Mouse (Mus musculus) embryonic fibroblast, embryonic 13.5 days (primary cell): ENCODE results near the gene Ctsd.

ENCODE experiments used
- CTCF ChIP-seq: IDR thresholded peaks from 2 replicates; pipeline ENCODE4 v1.5.1; 2011; ENCODE audit warnings: mild to moderate bottlenecking, control low read depth, low read length, moderate library complexity, borderline replicate concordance; ENCODE audit not compliant: insufficient read depth
- POLR2A ChIP-seq: IDR thresholded peaks from 2 replicates; pipeline ENCODE4 v1.6.1; 2011; ENCODE audit warnings: low read depth, mild to moderate bottlenecking, control low read depth, low read length, moderate library complexity

DNA sequence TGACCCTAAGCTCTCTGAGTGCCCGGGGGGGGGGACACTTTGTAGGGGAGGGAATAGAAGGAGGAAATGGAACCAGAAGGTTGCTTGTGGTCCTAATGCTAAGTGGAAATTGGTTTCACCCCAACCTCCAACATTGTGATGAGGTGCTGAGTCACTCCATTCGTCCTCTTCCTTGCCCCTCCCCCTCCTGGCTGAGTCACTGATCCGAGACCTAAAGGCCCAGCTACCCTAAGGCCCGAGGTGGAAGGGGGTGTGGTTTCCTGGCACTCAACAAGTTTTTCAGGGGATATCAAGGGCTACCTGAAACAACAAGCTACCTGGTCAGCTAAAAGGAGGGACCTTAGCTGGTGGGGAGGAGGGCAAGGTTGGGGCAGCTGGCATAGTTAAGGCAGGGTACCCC, 5.4 kb upstream of the Ctsd start:
- TF ChIP-seq POLR2A (no peak), CTCF (no peak)
